Mouse (Mus musculus): ENCODE results near the gene Cfb. TPM values are rescaled to one million over a fixed set of nuclear protein-coding genes. Genes with fewer than 3 reads are reported as not detected.
"Not testable (repeated sequence)": the region's sequence is repeated elsewhere in the genome, so short reads cannot be mapped to it uniquely, and the experiment has no call there.

Gene Cfb
- total and polyA plus RNA-seq, 3 experiments: 0.34 to 5.9 TPM; not detected in 1

GRCm38 (mm10) chr17:34814818-34815370 is 47.4 kb downstream of the Cfb start:
- H3K4me2 ChIP-seq (ENCODE audit: insufficient read depth, low read depth, poor library complexity, severe bottlenecking): no peak overlapping the region
- H3K36me3 ChIP-seq (replicated peaks in 1 of 2; ENCODE audit: control insufficient read depth in 1 of 2, insufficient read depth in 1 of 2, low read length in 1 of 2): no peaks in the 10 kb centered on the region
- TF ChIP-seq TCF12 (IDR thresholded peaks at IDR 0.05; ENCODE audit: low read depth, low read length): no peak
- no peak for TF ChIP-seq GABPA (IDR thresholded peaks at IDR 0.05; ENCODE audit: insufficient replicate concordance, low read depth, low read length)
- no peak for TF ChIP-seq E2F4 (IDR thresholded peaks at IDR 0.05; ENCODE audit: insufficient replicate concordance, low read depth, low read length)
- TF ChIP-seq POLR2AphosphoS2 (IDR thresholded peaks at IDR 0.05; ENCODE audit: low read depth, low read length): no peak
- no peak for TF ChIP-seq KAT2A (IDR thresholded peaks at IDR 0.05; ENCODE audit: insufficient replicate concordance, low read length)
- TF ChIP-seq TBP (conservative IDR thresholded peaks at IDR 0.05; ENCODE audit: low read depth, low read length): no peak
- no peak for TF ChIP-seq BHLHE40 (IDR thresholded peaks at IDR 0.05; ENCODE audit: low read depth, low read length)
- TF ChIP-seq CTCF (conservative IDR thresholded peaks at IDR 0.05 in 1 of 2, IDR thresholded peaks at IDR 0.05 in 1 of 2; ENCODE audit: low read depth in 2 of 2, low read length in 2 of 2): no peak
- no peak for TF ChIP-seq UBTF (IDR thresholded peaks at IDR 0.05; ENCODE audit: low read depth, low read length)
- in situ Hi-C loops (cut with MboI; ENCODE audit: low pct_ligation_motif_present, low pct_unique_long_range_greater_than_20kb, low sequenced_read_pairs) (loop anchor here (5.0 kb wide), 1 partner anchor 83 kb away; no protein-coding TSS in a partner anchor), dilution Hi-C loops (cut with MboI; ENCODE audit: extremely low pct_ligation_motif_present, extremely low pct_unique_long_range_greater_than_20kb, low sequenced_read_pairs) (no loop called here)
- H3K4me1 ChIP-seq (ENCODE audit: control insufficient read depth in 1 of 2, insufficient read depth in 2 of 2): peaks cover 0 to 2% of the 10 kb centered on the region in 2 experiments; a peak in 1 of 4 replicates
- H3K27ac ChIP-seq (ENCODE audit: insufficient read depth, low read depth): no peak overlapping the region
- no peak overlapping the region for H3K9ac ChIP-seq (ENCODE audit: insufficient read depth, low read depth)
- no peaks in the 10 kb centered on the region for H3K9me3 ChIP-seq (replicated peaks; ENCODE audit: low read length)
- H3K27me3 ChIP-seq (replicated peaks): no peaks in the 10 kb centered on the region
- no peaks in the 10 kb centered on the region for H3K79me2 ChIP-seq (replicated peaks; ENCODE audit: control insufficient read depth, extremely low read depth, insufficient read depth, poor library complexity, severe bottlenecking)
- H3K4me3 ChIP-seq (replicated peaks in 1 of 3; ENCODE audit: low read depth in 2 of 3, low read length in 2 of 3, poor library complexity in 1 of 3): no peak overlapping the region
- no peak for DNase-seq (ENCODE audit: extremely low read depth)

- in situ Hi-C loops (cut with MboI; ENCODE audit: low pct_ligation_motif_present, low pct_unique_long_range_greater_than_20kb, low sequenced_read_pairs): loop anchor here (5.0 kb wide), 1 partner anchor 81 kb away; no protein-coding TSS in a partner anchor
- H3K4me3 ChIP-seq (replicated peaks in 1 of 3; ENCODE audit: low read depth in 2 of 3, low read length in 2 of 3, poor library complexity in 1 of 3); H3K9ac ChIP-seq (ENCODE audit: insufficient read depth, low read depth); H3K27me3 ChIP-seq (replicated peaks); H3K79me2 ChIP-seq (replicated peaks; ENCODE audit: control insufficient read depth, extremely low read depth, insufficient read depth, poor library complexity, severe bottlenecking); H3K4me2 ChIP-seq (ENCODE audit: insufficient read depth, low read depth, poor library complexity, severe bottlenecking); H3K4me1 ChIP-seq (ENCODE audit: control insufficient read depth in 1 of 2, insufficient read depth in 2 of 2); H3K27ac ChIP-seq (ENCODE audit: insufficient read depth, low read depth); H3K36me3 ChIP-seq (replicated peaks in 1 of 2; ENCODE audit: control insufficient read depth in 1 of 2, insufficient read depth in 1 of 2, low read length in 1 of 2); dilution Hi-C loops (cut with MboI; ENCODE audit: extremely low pct_ligation_motif_present, extremely low pct_unique_long_range_greater_than_20kb, low sequenced_read_pairs); H3K9me3 ChIP-seq (replicated peaks; ENCODE audit: low read length): not testable (repeated sequence)
- DNase-seq (ENCODE audit: extremely low read depth): peak; percentile 29
- TF ChIP-seq RAD21 (IDR thresholded peaks at IDR 0.05; ENCODE audit: low read depth, low read length): peak; percentile 47
- peak; percentile 34 for TF ChIP-seq SMC3 (IDR thresholded peaks at IDR 0.05; ENCODE audit: low read depth, low read length)
- TF ChIP-seq CTCF (conservative IDR thresholded peaks at IDR 0.05 in 1 of 2, IDR thresholded peaks at IDR 0.05 in 1 of 2; ENCODE audit: low read depth in 2 of 2, low read length in 2 of 2): peak; percentile 56 to 68
These were observed 48.6 kb downstream of the Cfb start for GRCm38 (mm10) chr17:34813747-34814146.

- Histone ChIP-seq H3K4me3 (replicated peaks in 1 of 3; ENCODE audit: low read depth in 2 of 3, low read length in 2 of 3, poor library complexity in 1 of 3) (no peak overlapping the region), H3K36me3 (replicated peaks in 1 of 2; ENCODE audit: control insufficient read depth in 1 of 2, insufficient read depth in 1 of 2, low read length in 1 of 2) (no peaks in the 10 kb centered on the region), H3K9me3 (replicated peaks; ENCODE audit: low read length) (no peaks in the 10 kb centered on the region), H3K27me3 (replicated peaks) (no peaks in the 10 kb centered on the region), H3K4me1 (ENCODE audit: control insufficient read depth in 1 of 2, insufficient read depth in 2 of 2) (no peaks in the 10 kb centered on the region), H3K9ac (ENCODE audit: insufficient read depth, low read depth) (no peak overlapping the region), H3K79me2 (replicated peaks; ENCODE audit: control insufficient read depth, extremely low read depth, insufficient read depth, poor library complexity, severe bottlenecking) (no peaks in the 10 kb centered on the region), H3K27ac (ENCODE audit: insufficient read depth, low read depth) (no peak overlapping the region), H3K4me2 (ENCODE audit: insufficient read depth, low read depth, poor library complexity, severe bottlenecking) (no peak overlapping the region)
- in situ Hi-C loops (cut with MboI; ENCODE audit: low pct_ligation_motif_present, low pct_unique_long_range_greater_than_20kb, low sequenced_read_pairs) (loop anchor here (5.0 kb wide), 1 partner anchor 79 kb away; no protein-coding TSS in a partner anchor), dilution Hi-C loops (cut with MboI; ENCODE audit: extremely low pct_ligation_motif_present, extremely low pct_unique_long_range_greater_than_20kb, low sequenced_read_pairs) (no loop called here)
- no peak for DNase-seq (ENCODE audit: extremely low read depth)
- TF ChIP-seq CHD2 (IDR thresholded peaks at IDR 0.05; ENCODE audit: low read length) (no peak), CTCF (conservative IDR thresholded peaks at IDR 0.05 in 1 of 2, IDR thresholded peaks at IDR 0.05 in 1 of 2; ENCODE audit: low read depth in 2 of 2, low read length in 2 of 2) (no peak)
These were observed 51.0 kb downstream of the Cfb start for GRCm38 (mm10) chr17:34811275-34811674.

GRCm38 (mm10) chr17:34810811-34811210 is 51.5 kb downstream of the Cfb start:
- H3K4me3 ChIP-seq (replicated peaks in 1 of 3; ENCODE audit: low read depth in 2 of 3, low read length in 2 of 3, poor library complexity in 1 of 3); H3K36me3 ChIP-seq (replicated peaks in 1 of 2; ENCODE audit: control insufficient read depth in 1 of 2, insufficient read depth in 1 of 2, low read length in 1 of 2); dilution Hi-C loops (cut with MboI; ENCODE audit: extremely low pct_ligation_motif_present, extremely low pct_unique_long_range_greater_than_20kb, low sequenced_read_pairs); H3K27ac ChIP-seq (ENCODE audit: insufficient read depth, low read depth); H3K4me1 ChIP-seq (ENCODE audit: control insufficient read depth in 1 of 2, insufficient read depth in 2 of 2); H3K27me3 ChIP-seq (replicated peaks); H3K9ac ChIP-seq (ENCODE audit: insufficient read depth, low read depth); DNase-seq (ENCODE audit: extremely low read depth); H3K79me2 ChIP-seq (replicated peaks; ENCODE audit: control insufficient read depth, extremely low read depth, insufficient read depth, poor library complexity, severe bottlenecking); H3K4me2 ChIP-seq (ENCODE audit: insufficient read depth, low read depth, poor library complexity, severe bottlenecking); H3K9me3 ChIP-seq (replicated peaks; ENCODE audit: low read length): not testable (repeated sequence)
- in situ Hi-C loops (cut with MboI; ENCODE audit: low pct_ligation_motif_present, low pct_unique_long_range_greater_than_20kb, low sequenced_read_pairs): loop anchor here (5.0 kb wide), 1 partner anchor 79 kb away; no protein-coding TSS in a partner anchor
